Mouse (Mus musculus) ES-Bruce4 (cell line): Measurements from ENCODE around the gene Gpc1. TPM values are rescaled to one million over a fixed set of nuclear protein-coding genes. Genes with fewer than 3 reads are reported as not detected.

Experiments used
- H3K27ac ChIP-seq: 2 replicates; pipeline ENCODE4 v1.5.1; 2012; ENCODE audit warnings: low read length, inconsistent platforms; ENCODE audit not compliant: insufficient read depth
- H3K27me3 ChIP-seq: 2 replicates; pipeline ENCODE4 v1.6.1; 2012; ENCODE audit warnings: mild to moderate bottlenecking, low read length, inconsistent platforms; ENCODE audit not compliant: control insufficient read depth, poor library complexity, insufficient read depth, severe bottlenecking
- H3K36me3 ChIP-seq: 2 replicates; pipeline ENCODE4 v1.6.1; 2012; ENCODE audit warnings: inconsistent platforms, mild to moderate bottlenecking, low read length, moderate library complexity; ENCODE audit not compliant: control insufficient read depth, poor library complexity, insufficient read depth, severe bottlenecking
- H3K4me1 ChIP-seq: one replicate; pipeline ENCODE4 v1.8.1; 2011; ENCODE audit warnings: low read length; ENCODE audit not compliant: control insufficient read depth, insufficient read depth
- H3K4me3 ChIP-seq: 2 replicates; pipeline ENCODE4 v1.5.1; 2011; ENCODE audit warnings: low read depth, mild to moderate bottlenecking, low read length
- H3K9ac ChIP-seq: 2 replicates; pipeline ENCODE4 v1.6.1; 2012; ENCODE audit warnings: low read depth, mild to moderate bottlenecking, inconsistent platforms; ENCODE audit not compliant: poor library complexity, severe bottlenecking
- H3K9me3 ChIP-seq: replicated peaks from 2 replicates; pipeline ENCODE4 v1.6.1; 2012; ENCODE audit warnings: mild to moderate bottlenecking, low read length, inconsistent platforms; ENCODE audit not compliant: control insufficient read depth, poor library complexity, insufficient read depth, severe bottlenecking
- CTCF ChIP-seq: IDR thresholded peaks from one replicate; pipeline ENCODE4 v1.8.1; 2011; ENCODE audit warnings: low read depth, low read length
- EP300 ChIP-seq: IDR thresholded peaks from 2 replicates; pipeline ENCODE4 v1.6.1; 2011; ENCODE audit warnings: low read depth, low read length; ENCODE audit not compliant: insufficient read depth
- POLR2A ChIP-seq: IDR thresholded peaks from one replicate; pipeline ENCODE4 v1.8.1; 2011; ENCODE audit warnings: low read length; ENCODE audit not compliant: insufficient read depth
- polyA plus RNA-seq: library from polyadenylated mRNA; stranded (reverse); fragments of >200 nt; gene quantifications from 2 replicates; pipeline ENCODE4 v1.2.4, GENCODE M21; 2011; ENCODE audit warnings: low read depth; ENCODE audit not compliant: missing spikeins, insufficient read depth, insufficient read length

Gpc1 gene
- polyA plus RNA-seq, 1 experiment, result 30.5 TPM

DNA sequence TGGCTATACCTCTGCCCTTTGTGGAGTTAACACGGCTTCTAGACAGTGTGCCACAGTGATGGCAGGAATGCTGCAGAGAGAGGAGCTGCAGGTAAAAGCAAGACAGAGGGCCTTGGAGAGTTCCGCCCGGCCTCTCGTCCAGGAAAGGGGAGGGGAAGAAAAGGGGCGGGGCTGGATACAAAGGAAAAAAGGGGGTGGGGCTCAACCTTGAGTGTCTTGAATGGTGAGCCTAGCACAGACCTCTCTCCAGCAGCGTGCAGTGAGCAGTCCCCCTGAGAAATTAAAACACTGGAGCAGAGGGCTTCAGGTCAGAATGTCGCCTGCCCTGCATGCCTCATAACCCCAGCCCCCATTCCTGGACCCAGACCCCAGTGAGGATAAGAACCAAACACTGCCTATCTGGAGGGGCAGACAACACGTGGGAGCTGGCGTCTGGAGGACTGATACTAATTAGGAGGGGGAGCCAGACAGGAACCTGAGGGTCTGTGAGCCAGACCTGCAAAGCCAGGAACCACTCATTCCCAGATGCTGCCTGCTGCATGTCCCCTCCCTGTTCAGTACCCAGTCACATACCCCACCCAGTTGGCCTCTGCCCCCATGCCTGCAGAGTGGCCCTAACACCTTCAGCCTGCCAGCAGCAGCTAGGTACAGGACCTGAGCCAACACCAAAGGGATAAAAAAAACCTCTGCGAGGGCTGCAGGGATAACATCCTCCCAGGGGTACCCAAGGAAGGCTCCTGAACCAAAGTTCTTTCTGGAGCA is 40.2 kb upstream of the Gpc1 start:
- Histone ChIP-seq H3K27me3 (no peaks in the 10 kb centered on the region), H3K9me3 (no peaks in the 10 kb centered on the region), H3K36me3 (no peaks in the 10 kb centered on the region), H3K27ac (no peak overlapping the region), H3K9ac (no peak overlapping the region), H3K4me1 (no peaks in the 10 kb centered on the region), H3K4me3 (no peak overlapping the region)
- TF ChIP-seq EP300, result no peak

- Histone ChIP-seq H3K9ac (no peak overlapping the region), H3K27ac (no peak overlapping the region), H3K4me1 (no peaks in the 10 kb centered on the region), H3K4me3 (no peak overlapping the region), H3K27me3 (no peaks in the 10 kb centered on the region), H3K9me3 (no peaks in the 10 kb centered on the region), H3K36me3 (no peaks in the 10 kb centered on the region)
- TF ChIP-seq CTCF (no peak), EP300 (no peak)
Observed at GRCm38 (mm10) chr1:92793781-92794180, 37.7 kb upstream of the Gpc1 start.

- TF ChIP-seq CTCF (no peak), EP300 (no peak), POLR2A (no peak)
- Histone ChIP-seq H3K36me3 (no peaks in the 10 kb centered on the region), H3K9ac (no peak overlapping the region), H3K4me3 (no peak overlapping the region), H3K9me3 (no peaks in the 10 kb centered on the region), H3K27ac (no peak overlapping the region), H3K27me3 (no peaks in the 10 kb centered on the region), H3K4me1 (no peaks in the 10 kb centered on the region)
Observed at GRCm38 (mm10) chr1:92798425-92798824, 33.0 kb upstream of the Gpc1 start.

GRCm38 (mm10) chr1:92799653-92800052 is 31.8 kb upstream of the Gpc1 start:
- H3K9me3 ChIP-seq, result no peaks in the 10 kb centered on the region
- no peak for TF ChIP-seq POLR2A
- TF ChIP-seq CTCF, result no peak
- TF ChIP-seq EP300, result no peak
- H3K4me3 ChIP-seq, result no peak overlapping the region
- no peaks in the 10 kb centered on the region for H3K4me1 ChIP-seq
- H3K27me3 ChIP-seq, result no peaks in the 10 kb centered on the region
- H3K36me3 ChIP-seq, result no peaks in the 10 kb centered on the region
- H3K9ac ChIP-seq, result no peak overlapping the region
- no peak overlapping the region for H3K27ac ChIP-seq

DNA sequence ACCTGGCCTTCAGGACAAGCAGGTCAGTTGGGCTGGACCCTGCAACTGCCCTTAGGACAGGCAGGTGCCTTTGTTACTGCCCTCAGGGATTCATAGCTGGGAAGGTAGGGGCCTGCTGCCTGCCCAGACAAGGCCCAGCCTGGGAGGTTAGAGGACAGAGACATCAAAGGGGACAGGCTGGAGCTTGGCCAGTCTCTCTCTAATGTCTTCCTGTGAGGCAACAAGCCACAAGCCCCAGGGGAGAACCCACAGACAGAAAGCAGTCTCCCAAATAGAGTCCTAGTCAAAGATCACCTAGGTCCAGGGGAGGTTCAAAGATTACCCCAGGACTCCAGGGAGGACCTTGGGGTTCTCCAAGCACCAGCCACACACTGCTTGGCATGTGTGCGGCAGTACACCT is 29.1 kb upstream of the Gpc1 start:
- Histone ChIP-seq H3K27ac (no peak overlapping the region), H3K27me3 (no peaks in the 10 kb centered on the region), H3K4me1 (no peaks in the 10 kb centered on the region), H3K36me3 (no peaks in the 10 kb centered on the region), H3K4me3 (no peak overlapping the region), H3K9me3 (no peaks in the 10 kb centered on the region), H3K9ac (no peak overlapping the region)
- TF ChIP-seq EP300 (no peak), POLR2A (no peak), CTCF (no peak)

GRCm38 (mm10) chr1:92803376-92803775 is 28.1 kb upstream of the Gpc1 start:
- Histone ChIP-seq H3K4me1 (no peaks in the 10 kb centered on the region), H3K4me3 (no peak overlapping the region), H3K9ac (no peak overlapping the region), H3K36me3 (no peaks in the 10 kb centered on the region), H3K9me3 (no peaks in the 10 kb centered on the region), H3K27ac (no peak overlapping the region), H3K27me3 (no peaks in the 10 kb centered on the region)
- TF ChIP-seq CTCF (no peak), POLR2A (no peak), EP300 (no peak)
